Mouse (Mus musculus) heart, embryonic 15.5 days (tissue): ENCODE results near the gene Rpusd4. TPM values are rescaled to one million over a fixed set of nuclear protein-coding genes. Genes with fewer than 3 reads are reported as not detected.

Experiments used
- ATAC-seq: fragments of 200-750 bp; cut with Nextera tagmentation; replicated peaks from 2 replicates; pipeline ENCODE4 v1.8.0; 2017; ENCODE audit warnings: low read depth, moderate TSS enrichment; ENCODE audit not compliant: insufficient number of reproducible peaks, insufficient read depth, low FRiP score
- H3K27ac ChIP-seq: fragments of 300-500 bp; sonication (generic); 2 replicates; pipeline ENCODE4 v1.5.1; 2015; ENCODE audit warnings: mild to moderate bottlenecking, inconsistent platforms
- H3K27me3 ChIP-seq: fragments of 300-500 bp; sonication (generic); 2 replicates; pipeline ENCODE4 v1.6.1; 2015; ENCODE audit warnings: inconsistent platforms
- H3K36me3 ChIP-seq: fragments of 300-500 bp; sonication (generic); 2 replicates; pipeline ENCODE4 v1.6.1; 2015; ENCODE audit warnings: mild to moderate bottlenecking, inconsistent platforms
- H3K4me1 ChIP-seq: fragments of 300-500 bp; sonication (generic); replicated peaks from 2 replicates; pipeline ENCODE4 v1.6.1; 2015; ENCODE audit warnings: inconsistent platforms
- H3K4me2 ChIP-seq: fragments of 300-500 bp; sonication (generic); 2 replicates; pipeline ENCODE4 v1.6.1; 2015; ENCODE audit warnings: inconsistent platforms, mild to moderate bottlenecking, moderate library complexity
- H3K4me3 ChIP-seq: fragments of 300-500 bp; sonication (generic); 2 replicates; pipeline ENCODE4 v1.5.1; 2015; ENCODE audit warnings: mild to moderate bottlenecking, inconsistent platforms
- H3K9ac ChIP-seq: fragments of 300-500 bp; sonication (generic); 2 replicates; pipeline ENCODE4 v1.6.1; 2015; ENCODE audit warnings: mild to moderate bottlenecking, inconsistent platforms
- H3K9me3 ChIP-seq: fragments of 300-500 bp; sonication (generic); replicated peaks from 2 replicates; pipeline ENCODE4 v1.6.1; 2016; ENCODE audit warnings: inconsistent platforms
- WGBS: fragments of 180-500 bp; shearing (Covaris S2); methylation state at CpG from one replicate; pipeline ENCODE4 v1.1.7; 2015; ENCODE audit warnings: mixed read lengths; 5-methylcytosine and 5-hydroxymethylcytosine counted together
- polyA plus RNA-seq: library from polyadenylated mRNA; unstranded; fragments of >200 nt; fragmentation: Nextera tagmentation; extraction: Ambion mirVana; gene quantifications from 2 replicates; pipeline ENCODE4 v1.2.1, GENCODE M21; 2015

Gene Rpusd4
- polyA plus RNA-seq, 1 experiment from 2014 or later: 20.2 TPM

- Histone ChIP-seq H3K27me3 (no peaks in the 10 kb centered on the region), H3K4me3 (no peak overlapping the region), H3K9me3 (no peaks in the 10 kb centered on the region), H3K4me1 (peaks cover 21% of the 10 kb centered on the region), H3K9ac (no peak overlapping the region), H3K36me3 (no peaks in the 10 kb centered on the region), H3K27ac (no peak overlapping the region), H3K4me2 (no peak overlapping the region)
- WGBS: 58% methylated on average over 9 of the region's 9 CpGs
- ATAC-seq: no peak; the same call in 1 of the 2 replicates
Measured at GRCm38 (mm10) chr9:35317233-35317980, 49.7 kb downstream of the Rpusd4 start.

GRCm38 (mm10) chr9:35318537-35319172, 51.0 kb downstream of the Rpusd4 start:
- no peak overlapping the region for H3K4me3 ChIP-seq
- H3K27me3 ChIP-seq: no peaks in the 10 kb centered on the region
- no peak overlapping the region for H3K27ac ChIP-seq
- H3K36me3 ChIP-seq: no peaks in the 10 kb centered on the region
- no peak for ATAC-seq
- 48% methylated on average over 9 of the region's 9 CpGs for WGBS
- no peaks in the 10 kb centered on the region for H3K9me3 ChIP-seq
- no peak overlapping the region for H3K9ac ChIP-seq
- H3K4me2 ChIP-seq: no peak overlapping the region
- H3K4me1 ChIP-seq: peaks cover 9% of the 10 kb centered on the region

GRCm38 (mm10) chr9:35320288-35320687, 52.6 kb downstream of the Rpusd4 start:
- Histone ChIP-seq H3K27ac (no peak overlapping the region), H3K27me3 (no peaks in the 10 kb centered on the region), H3K4me1 (peaks cover 6% of the 10 kb centered on the region), H3K9me3 (no peaks in the 10 kb centered on the region), H3K4me2 (no peak overlapping the region), H3K9ac (no peak overlapping the region), H3K36me3 (no peaks in the 10 kb centered on the region), H3K4me3 (no peak overlapping the region)
- 85% methylated on average over 4 of the region's 4 CpGs for WGBS
- no peak for ATAC-seq

GRCm38 (mm10) chr9:35323974-35324373, 56.3 kb downstream of the Rpusd4 start:
- no peaks in the 10 kb centered on the region for H3K36me3 ChIP-seq
- WGBS: 74% methylated on average over 4 of the region's 4 CpGs
- ATAC-seq: no peak

GRCm38 (mm10) chr9:35324571-35324970, 56.9 kb downstream of the Rpusd4 start:
- WGBS: 55% methylated on average over 2 of the region's 2 CpGs
- no peak overlapping the region for H3K4me2 ChIP-seq

More at GRCm38 (mm10) chr9:35323974-35324373, 56.3 kb downstream of the Rpusd4 start:
- no peak overlapping the region for H3K27ac ChIP-seq
- no peaks in the 10 kb centered on the region for H3K27me3 ChIP-seq
- peaks cover 5% of the 10 kb centered on the region; the same call in 1 of the 2 replicates for H3K4me1 ChIP-seq
- no peak overlapping the region for H3K9ac ChIP-seq
- H3K9me3 ChIP-seq: no peaks in the 10 kb centered on the region
- H3K4me2 ChIP-seq: no peak overlapping the region
- no peak overlapping the region for H3K4me3 ChIP-seq

GRCm38 (mm10) chr9:35326644-35327263, 59.1 kb downstream of the Rpusd4 start:
- WGBS: 60% methylated on average over 7 of the region's 7 CpGs
- Histone ChIP-seq H3K4me2 (no peak overlapping the region), H3K4me3 (no peak overlapping the region), H3K27me3 (no peaks in the 10 kb centered on the region), H3K27ac (no peak overlapping the region), H3K9ac (no peak overlapping the region), H3K9me3 (no peaks in the 10 kb centered on the region), H3K36me3 (no peaks in the 10 kb centered on the region), H3K4me1 (peaks cover 21% of the 10 kb centered on the region)
- no peak for ATAC-seq

More at GRCm38 (mm10) chr9:35324571-35324970, 56.9 kb downstream of the Rpusd4 start:
- Histone ChIP-seq H3K36me3 (no peaks in the 10 kb centered on the region), H3K9me3 (no peaks in the 10 kb centered on the region), H3K9ac (no peak overlapping the region), H3K4me1 (peaks cover 5% of the 10 kb centered on the region; the same call in 1 of the 2 replicates), H3K27ac (no peak overlapping the region), H3K27me3 (no peaks in the 10 kb centered on the region), H3K4me3 (no peak overlapping the region)
- ATAC-seq: no peak

Other genes with a start within 250 kb of the Rpusd4 start
- gene St3gal4, start 148.6 kb upstream of the Rpusd4 start, polyA plus RNA-seq: 22.3 and 23.0 TPM in 2 replicates
- gene Dcps, start 91.8 kb upstream of the Rpusd4 start, polyA plus RNA-seq: 54.6 and 63.0 TPM in 2 replicates
- gene Srpr, start 67.7 kb upstream of the Rpusd4 start, polyA plus RNA-seq: 89.5 and 96.8 TPM in 2 replicates
- gene Tirap, start 67.6 kb upstream of the Rpusd4 start, polyA plus RNA-seq: 7.6 and 9.8 TPM in 2 replicates
- gene Foxred1, start 56.8 kb upstream of the Rpusd4 start, polyA plus RNA-seq: 65.8 and 67.0 TPM in 2 replicates
- gene Fam118b, start 60 bp upstream of the Rpusd4 start, polyA plus RNA-seq: 23.2 and 26.3 TPM in 2 replicates
- 6.8 and 7.5 TPM in 2 replicates for gene Cdon, start 153.3 kb downstream of the Rpusd4 start, polyA plus RNA-seq